Mouse (Mus musculus): ENCODE measurements around the gene Itgb4.

DNA sequence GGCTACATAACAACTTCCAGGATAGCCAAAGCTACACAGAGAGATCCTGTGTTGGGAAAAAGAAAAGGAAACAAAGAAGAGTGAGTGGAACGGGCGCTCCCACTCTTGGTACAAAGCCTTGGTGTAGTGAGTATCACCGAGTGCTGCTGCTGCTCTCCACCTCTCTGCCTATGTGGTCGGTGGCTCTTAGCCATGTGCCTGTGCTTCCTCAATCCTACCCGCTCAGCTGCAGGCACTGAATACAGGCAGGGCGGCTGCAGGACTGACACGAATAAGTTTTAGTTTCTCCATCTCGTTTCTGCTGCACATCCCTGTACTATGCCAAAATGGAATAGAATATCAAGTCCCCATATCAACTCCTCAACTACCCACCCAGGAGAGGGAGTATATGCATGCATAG, 45.5 kb upstream of the Itgb4 start:
- TF ChIP-seq GATA1 (IDR thresholded peaks at IDR 0.05; ENCODE audit: borderline replicate concordance, low read length) (no peak), FLI1 (IDR thresholded peaks at IDR 0.05; ENCODE audit: low read length) (no peak)

All from megakaryocyte, embryonic 14.5 days (primary cell).